Mouse (Mus musculus): ENCODE measurements around the gene Kif21a.

Gene Kif21a

DNA sequence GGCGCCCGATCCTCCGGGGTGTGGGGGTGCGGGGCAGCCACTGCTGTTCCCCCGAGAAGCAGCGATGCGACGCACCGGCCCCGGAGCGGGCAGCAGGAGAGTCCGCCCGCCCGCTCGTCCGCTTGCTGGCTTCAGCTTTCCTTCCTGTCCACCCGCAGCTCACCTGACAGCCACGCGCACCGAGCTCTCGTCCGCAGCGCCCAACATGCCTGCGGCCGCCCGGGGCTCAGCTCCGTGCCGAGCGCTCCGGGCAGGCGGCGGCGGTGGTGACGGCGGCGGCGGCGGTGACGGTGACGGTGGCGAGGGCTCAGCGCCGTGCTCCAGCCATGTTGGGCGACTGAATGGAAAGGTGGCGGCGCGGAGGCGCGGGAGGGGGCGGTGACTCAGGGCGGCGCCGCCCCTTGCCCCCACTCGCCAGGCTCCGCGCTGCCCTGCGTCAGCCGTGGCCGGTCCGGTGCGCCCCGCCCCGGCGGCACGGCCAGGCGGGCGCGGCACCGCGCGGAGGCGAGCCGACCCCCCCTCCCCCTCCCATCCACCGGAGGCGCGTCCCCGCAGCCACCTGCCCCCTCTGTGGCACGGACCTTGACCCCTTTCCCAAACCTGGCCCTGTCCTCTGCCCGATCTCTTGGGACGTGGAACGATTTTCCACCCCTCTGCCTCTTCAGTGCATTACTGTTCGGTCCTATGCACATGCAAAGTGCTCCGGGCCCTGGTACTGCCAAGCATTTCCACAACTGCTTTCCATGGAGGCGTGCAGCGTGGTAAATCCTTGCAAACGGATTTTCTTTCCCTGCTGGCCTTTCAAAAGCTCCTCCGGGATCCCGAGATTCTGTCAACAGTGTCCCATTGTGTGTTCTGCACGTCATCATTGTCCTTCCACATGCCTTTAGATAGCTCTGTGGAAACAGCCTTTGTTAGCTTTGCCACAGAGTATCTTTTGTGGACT is at the start of gene Kif21a:
Gene Kif21a (minus strand): TSS at position 453 of the 946 bp plus-strand sequence.
- DNase-seq (ENCODE audit: low read depth in 2 of 2, low spot score in 2 of 2): no peak

DNA sequence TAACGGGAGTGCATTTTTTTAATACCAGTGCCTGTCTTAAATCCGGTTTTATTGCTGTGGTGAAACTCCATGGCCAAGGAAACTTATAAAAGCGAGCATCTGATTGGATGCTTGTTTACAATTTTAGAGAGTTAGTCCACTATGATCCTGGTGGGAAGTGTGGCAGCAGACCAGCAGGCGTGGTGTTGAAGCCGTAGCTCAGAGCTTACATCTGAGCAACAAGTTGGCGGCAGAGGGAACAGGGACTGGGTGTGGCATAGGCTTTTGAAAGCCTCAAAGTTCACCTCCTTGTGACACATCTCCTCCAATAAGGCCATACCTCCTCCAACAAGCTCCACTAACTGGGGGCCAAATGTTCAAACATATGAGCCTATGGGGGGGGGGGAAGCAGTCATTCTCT is 46.9 kb upstream of the Kif21a start:
- DNase-seq (ENCODE audit: low read depth in 2 of 2, low spot score in 2 of 2): no peak

DNA sequence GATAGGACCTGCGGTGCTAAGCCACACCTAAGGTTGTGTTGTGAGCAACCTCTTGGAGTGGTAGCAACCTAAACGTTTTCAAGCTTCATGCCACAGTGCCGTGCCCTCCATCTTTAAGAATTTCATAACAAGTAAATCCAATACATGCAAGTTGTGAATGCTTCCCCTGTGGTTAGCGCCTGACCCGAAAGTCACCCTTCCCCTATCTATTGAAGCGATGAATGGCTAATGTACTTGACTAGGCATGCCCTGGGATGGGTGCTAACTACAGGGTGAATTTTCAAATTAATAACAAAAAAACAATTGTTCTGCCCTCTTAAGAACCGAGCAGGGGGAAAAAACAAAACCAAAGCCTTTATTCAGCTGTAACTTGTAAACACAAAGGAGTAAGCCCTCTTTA is 39.7 kb upstream of the Kif21a start:
- no peak for DNase-seq (ENCODE audit: low read depth in 2 of 2, low spot score in 2 of 2)

DNA sequence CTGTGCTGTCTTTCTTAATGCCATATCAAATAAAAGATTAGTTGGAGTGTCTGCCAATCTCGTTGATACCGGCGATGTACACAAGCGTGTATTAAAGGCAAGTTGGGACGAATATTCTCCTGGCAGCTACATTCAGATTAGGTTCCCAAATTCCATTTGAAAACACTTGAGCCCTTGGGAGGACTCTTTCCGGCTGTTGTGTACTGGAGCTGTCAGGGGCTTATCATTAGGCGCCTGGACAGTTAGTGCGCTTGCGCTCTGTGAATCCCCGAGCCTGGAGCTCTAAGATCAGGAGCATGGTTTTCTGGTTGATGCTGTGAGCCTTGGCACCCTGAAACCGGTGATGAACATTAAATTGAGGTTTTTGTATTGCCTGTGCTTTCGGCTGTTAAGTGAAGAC is 38.3 kb upstream of the Kif21a start:
- no peak for DNase-seq (ENCODE audit: low read depth in 2 of 2, low spot score in 2 of 2)

DNA sequence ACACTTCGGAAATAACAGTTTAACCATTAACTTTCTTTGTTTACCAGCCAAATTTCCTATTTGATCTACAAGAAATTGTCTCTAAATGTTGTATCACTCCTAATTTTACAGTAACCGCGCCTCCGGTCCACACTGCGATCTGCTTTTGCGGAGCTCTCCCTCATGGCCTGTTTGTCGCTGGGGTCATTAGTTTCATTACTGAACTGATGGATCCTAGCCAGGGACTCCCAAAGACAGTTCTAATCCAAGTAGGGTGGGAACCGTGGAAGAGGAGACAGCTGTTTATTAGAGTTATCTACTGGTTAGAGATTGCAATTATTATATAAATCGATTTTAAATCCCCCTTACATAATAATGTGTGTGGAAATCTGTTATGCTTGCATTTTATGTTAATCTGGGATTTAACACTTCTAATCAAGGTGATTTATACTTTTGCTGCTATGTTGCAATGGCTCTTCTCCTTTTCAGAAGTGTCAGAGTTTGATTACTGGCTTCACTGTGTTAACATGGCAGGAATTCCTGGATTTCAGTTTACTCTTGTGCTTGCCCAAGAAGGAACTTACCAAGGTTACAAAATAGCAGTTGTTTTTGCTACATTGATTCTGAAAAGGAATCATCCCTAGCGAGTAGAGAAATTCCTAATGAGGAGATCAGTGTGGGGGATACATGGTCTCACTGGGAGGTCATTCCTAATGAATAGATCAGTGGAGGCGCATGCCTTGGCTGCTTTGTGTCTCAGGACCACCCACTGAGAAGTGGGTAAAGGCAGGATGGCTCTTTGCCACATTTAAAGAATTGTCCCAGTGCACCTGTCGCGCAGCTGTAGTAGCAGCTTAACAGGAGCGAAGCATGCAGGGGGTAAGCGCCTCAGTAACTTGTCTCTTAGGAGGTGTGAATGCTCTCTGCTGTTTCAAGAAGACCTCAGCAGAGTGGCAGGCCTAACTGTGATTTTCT is 28.0 kb upstream of the Kif21a start:
- DNase-seq (ENCODE audit: low read depth in 2 of 2, low spot score in 2 of 2): no peak

DNA sequence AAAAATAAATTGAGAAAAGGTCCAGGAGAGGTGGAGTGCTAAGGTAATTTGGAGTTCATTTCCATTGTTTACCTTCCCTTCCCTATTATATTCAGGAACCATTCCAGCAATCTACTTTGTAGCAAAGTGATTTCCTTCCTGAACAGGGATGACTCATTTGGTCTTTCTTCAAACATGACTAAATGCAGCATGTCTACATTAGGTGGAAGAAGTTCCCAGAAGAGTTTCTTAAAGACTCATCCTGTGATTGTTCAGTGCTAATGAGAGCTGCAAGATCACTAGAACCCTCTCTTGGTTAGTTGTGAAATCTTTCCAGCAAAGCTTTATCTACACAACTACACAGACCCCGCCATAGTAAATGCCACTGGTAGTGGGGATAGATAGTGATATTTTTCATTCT is 22.7 kb upstream of the Kif21a start:
- no peak for DNase-seq (ENCODE audit: low read depth in 2 of 2, low spot score in 2 of 2)

DNA sequence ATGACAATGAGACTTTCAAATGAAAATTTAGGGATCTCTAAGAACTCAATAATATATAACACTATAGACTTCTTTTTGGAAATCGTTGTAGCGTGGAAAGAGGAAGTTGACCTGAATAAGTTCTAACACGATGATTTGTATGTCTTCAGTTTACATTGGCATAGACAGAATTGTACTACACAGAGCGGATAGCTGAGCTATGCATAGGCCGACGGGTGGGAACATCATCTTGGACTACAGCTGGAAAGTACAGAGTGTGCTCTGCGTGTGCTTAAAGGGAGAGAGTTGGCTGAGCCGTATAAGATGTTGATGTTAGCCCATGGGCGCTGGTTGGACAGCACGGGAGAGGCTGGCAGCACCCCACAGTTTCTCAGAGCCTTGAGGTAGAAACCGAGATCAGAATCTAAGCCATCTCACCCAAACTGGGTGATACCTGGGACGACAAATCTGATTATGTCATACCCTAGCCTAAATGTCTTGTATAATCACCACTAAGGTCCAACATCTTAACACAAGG is 14.6 kb upstream of the Kif21a start:
- no peak for DNase-seq (ENCODE audit: low read depth in 2 of 2, low spot score in 2 of 2)

DNA sequence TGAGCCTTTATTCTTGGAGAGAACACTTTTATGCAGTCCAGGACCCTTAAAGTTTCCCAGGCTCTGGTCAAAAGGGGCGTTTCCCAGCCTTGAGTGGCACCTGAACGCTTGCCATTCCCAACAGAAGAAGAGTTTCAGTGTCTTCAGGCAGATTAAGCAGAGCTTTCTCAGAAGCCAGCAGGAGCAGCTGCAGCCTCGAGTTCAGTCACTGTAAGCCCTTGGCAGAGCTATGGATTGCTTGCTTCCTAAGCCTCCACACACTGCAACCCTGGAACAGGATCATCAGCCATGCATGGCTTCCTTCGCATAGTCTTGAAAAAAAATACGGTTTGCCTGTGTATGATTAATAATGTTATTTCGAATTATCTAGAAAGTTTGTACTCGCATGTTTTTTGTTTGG is 14.1 kb upstream of the Kif21a start:
- no peak for DNase-seq (ENCODE audit: low read depth in 2 of 2, low spot score in 2 of 2)

DNA sequence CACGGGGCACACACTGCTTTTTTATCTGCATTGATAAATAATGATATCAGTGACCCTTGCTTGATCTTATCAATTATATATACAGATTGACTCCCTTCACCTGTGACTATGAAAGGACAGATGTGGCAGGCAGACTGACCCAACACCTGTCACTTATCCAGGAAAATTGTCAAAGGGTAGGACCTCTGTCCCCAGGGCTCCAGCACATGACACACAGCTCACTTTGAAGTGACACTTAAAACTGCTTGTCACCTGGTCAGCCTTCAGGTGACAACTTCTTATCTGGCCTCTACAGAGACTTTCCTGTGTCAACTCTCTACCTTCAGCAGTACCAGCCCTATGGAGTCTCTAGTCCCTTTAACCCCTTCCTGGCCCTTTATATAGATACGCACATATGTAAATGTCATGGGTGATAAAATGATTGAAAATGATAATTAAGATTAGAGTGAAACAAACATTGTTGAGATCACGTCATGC is 7.2 kb upstream of the Kif21a start:
- no peak for DNase-seq (ENCODE audit: low read depth in 2 of 2, low spot score in 2 of 2)

DNA sequence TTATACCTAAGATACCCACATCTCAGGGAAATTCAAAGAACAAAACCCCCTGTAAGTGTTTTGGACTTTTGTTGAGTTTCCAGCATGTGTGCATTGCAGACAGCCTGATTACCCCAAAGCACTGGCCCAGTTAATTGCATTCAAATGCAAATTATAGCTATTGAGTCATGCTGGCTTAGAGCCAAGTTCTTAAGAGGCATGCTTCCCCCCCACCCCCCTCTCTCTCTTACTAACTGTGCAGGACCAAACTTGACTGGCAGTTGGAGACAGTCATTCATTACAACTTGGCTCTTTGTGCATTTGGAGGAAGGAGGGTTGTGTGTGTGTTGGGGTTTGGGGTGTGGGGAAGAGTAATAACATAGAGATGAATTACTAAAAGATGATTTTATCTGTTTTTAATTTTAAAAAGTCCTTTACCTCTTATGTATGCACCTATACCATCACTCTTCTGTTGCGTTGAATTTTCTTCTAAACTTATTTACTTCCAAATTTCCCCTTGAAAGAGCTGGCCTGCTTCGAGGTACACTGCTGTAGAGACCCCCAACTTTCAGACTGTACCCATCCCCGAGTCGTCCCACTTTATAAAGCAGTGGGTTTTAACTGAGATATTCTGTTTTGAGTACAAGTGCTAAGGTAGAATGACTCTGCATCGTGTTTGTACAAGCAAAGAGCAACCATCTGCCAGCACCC is 6.6 kb upstream of the Kif21a start:
- no peak for DNase-seq (ENCODE audit: low read depth in 2 of 2, low spot score in 2 of 2)

DNA sequence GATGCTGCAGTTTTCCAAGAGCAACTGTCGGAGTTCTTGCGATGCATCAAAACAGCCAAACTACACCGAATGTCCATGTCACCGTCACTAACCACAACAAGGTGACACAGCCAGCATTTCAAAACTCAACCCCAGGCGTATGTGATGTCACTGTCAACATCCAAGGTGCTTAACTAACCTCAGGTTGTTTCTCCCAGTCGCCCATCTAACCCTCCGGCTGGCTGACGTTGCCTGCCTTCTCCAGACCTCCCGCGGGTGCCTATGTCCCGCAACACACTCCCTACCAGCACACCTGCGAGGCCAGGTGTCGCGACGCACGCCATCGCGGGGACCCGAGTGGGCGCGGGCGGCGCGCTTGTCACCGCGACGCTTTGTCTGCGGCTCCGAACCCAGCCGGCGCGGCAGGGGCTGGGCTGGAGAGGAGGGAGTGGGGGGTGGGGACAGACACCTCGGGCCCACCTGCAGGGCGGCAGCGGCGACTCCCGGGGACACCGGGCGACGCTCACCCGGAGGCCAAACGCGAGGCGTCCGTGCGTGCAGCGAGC is 725 bp downstream of the Kif21a start:
- DNase-seq (ENCODE audit: low read depth in 2 of 2, low spot score in 2 of 2): no peak

DNA sequence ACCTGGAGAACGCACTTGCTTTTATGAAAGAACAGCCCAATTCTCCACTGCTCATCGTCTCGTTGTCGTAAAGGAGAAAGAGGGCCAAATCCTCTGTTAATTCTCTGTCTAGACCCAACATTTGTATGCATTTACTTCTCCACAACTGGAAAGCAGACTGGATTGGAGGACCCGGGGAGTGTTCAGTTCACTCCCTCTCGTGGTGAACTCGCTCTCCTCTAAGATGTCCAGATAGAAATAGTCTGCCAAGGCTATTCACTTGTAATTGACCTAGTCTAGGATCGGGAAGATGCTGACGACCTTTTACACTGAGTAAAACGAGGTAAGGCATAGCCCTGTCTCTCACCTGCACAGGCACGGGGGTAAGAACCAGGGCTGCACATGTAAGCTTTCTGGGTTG is 2.1 kb downstream of the Kif21a start:
- no peak for DNase-seq (ENCODE audit: low read depth in 2 of 2, low spot score in 2 of 2)

DNA sequence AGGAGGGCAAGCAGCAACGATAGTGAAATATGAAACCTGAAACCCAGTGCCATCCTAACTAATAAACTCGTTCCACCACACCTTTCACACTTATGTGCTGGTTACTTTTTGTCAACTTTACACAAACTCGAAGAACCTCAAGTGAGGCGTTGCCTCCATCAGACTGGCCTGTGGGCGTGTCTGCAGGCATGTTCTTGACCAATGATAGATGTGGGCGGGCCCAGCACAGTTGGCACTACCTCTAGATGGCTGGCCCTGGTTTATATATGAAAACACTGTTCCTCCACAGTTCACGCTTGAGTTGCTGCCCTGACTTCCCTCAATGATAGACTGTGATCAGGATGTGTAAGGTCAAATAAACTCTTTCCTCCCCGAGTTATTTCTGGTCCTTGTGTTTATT is 3.2 kb downstream of the Kif21a start:
- DNase-seq (ENCODE audit: low read depth in 2 of 2, low spot score in 2 of 2): no peak

DNA sequence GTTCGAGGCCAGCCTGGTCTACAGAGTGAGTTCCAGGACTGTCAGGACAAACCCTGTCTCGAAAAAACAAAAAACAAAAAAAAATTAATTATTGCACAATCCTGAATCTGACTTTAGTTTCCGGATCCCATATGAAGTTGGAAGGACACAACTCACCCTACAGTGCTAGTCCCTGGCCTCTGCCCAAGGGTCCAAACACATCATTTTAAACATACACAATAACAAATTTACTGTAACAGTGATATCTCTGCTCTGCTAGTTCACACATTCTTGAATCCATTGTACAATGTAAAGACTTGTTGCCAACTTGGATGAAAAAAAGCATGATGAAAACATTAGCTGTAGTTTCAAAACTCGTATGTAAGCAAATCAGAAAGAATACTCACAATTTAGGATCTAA is 6.5 kb downstream of the Kif21a start:
- DNase-seq (ENCODE audit: low read depth in 2 of 2, low spot score in 2 of 2): no peak

DNA sequence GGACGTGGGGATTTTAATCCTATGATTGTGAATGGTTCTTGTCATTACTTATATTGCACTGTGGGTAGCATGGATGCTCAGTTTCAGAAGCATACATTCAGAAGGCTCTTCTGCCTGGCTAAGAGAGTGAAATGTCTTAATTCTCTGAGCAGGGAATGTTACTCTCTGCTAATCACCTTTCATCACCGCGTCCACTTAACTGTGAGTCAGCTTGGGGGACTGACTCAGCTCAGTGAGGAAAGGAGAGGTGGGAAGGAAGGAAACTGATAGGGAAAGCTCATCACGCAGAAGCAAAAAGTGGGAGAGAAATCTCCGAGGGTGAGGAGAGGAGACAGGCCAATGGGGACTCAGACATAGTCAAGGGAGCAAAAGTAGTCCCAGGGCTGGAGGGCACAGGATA is 10.9 kb downstream of the Kif21a start:
- no peak for DNase-seq (ENCODE audit: low read depth in 2 of 2, low spot score in 2 of 2)

DNA sequence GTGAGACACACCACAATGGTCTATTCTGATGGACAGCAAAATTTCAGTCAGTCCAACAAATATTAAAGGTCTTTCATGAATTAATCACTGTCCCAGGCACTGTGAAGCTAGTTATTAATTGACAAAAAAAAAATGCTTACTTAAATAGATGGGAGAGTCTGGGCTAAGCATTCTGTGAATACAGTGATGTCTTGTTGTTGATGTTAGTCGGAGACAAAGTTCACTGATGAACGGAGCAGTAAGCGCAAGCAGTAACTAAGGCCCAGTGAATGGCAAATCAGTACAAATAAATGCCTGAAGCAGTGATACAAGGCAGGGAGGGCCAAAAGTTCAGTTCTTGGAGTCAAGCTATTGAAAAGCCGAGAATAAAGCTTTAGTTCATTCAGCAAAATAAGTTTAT is 15.7 kb downstream of the Kif21a start:
- no peak for DNase-seq (ENCODE audit: low read depth in 2 of 2, low spot score in 2 of 2)

DNA sequence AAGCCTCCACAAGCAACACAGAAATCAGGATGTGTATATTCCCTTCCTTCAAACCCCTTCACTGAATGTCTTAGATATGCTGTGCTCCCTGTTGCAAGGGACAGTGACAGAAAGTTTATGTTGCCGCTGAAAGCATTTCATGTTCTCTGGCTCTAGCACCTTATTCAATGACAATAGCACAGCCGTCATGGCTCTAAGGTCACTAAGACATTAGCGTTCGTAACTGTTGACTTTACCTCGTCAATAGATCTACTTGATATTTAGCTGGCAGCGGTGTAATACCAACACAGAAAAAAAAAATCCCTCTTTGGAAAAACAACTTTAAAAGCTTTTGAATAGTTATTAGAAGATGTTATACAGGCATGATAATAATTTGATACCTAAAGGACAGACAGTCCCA is 16.2 kb downstream of the Kif21a start:
- no peak for DNase-seq (ENCODE audit: low read depth in 2 of 2, low spot score in 2 of 2)

DNA sequence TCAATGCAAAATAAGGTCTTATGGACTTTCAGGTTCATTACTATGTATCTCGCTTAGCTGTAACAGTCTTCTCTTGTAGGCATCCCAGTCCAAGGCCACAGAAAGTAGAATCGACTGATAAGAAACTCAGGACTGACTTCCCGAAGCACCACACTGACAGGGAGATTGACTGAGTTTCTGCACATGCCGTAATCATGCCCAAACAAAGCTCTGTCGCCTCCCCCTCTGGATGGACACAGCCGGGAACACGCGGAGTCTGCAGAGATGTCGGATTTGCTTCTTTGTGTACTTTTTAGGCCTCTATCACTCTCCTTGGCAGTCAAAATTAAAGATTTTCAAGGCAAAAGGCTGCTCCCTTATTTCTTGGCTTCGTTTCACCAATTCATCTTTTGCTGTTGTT is 20.8 kb downstream of the Kif21a start:
- DNase-seq (ENCODE audit: low read depth in 2 of 2, low spot score in 2 of 2): no peak

DNA sequence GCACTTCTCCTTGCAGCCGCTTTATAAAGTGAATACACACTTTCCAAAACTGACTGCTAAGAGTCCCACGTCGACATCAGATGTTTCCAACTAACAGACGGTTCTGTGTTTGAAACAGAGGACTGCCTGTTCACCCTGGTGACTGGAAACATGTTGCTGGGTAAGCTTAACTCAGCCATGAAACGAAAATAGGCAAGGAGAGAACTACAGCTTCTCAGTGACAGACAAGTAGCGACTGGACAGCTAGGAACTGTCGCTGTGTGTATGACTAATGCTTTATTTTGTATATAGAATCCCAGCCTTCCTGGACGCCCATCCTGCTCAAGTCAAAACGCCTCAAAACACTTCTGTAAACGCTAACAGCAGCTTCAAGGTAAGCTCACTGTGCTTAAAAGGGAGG is 21.3 kb downstream of the Kif21a start:
- DNase-seq (ENCODE audit: low read depth in 2 of 2, low spot score in 2 of 2): no peak

DNA sequence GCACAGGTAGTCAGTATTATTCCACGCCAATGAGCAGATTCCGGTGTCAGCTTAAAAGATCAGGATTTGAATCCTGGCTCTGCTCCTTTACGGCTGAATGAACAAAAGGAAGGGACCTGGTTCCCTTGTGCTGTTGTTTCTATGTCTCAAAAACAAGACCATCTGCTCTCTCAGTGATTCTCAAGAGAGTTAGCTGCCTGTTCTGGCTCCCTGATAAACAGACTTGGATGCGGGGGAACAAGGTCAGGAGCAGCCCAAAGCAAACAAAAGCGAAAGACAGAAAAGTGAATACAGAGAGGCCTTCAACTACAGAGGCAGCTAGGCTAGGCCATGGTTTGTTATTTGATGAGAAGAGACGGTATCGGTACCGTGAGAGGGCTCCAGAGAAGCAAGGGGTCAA is 27.5 kb downstream of the Kif21a start:
- no peak for DNase-seq (ENCODE audit: low read depth in 2 of 2, low spot score in 2 of 2)

DNA sequence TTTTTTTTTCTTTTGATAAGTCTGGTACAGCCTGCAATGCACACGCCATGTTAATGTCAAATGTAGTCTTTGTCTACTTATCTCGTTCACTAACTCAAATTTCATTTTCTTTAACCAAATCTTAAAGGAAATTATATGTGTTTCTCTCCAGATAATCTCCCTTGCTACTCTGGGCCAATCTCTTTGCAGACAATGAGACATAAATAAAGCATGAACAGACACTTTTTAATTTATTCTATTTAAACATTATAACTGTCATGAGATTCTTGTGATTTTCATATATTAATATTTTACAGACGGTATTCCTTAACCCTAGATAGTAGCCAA is 30.9 kb downstream of the Kif21a start:
- DNase-seq (ENCODE audit: low read depth in 2 of 2, low spot score in 2 of 2): no peak

All from CD8-positive naive resting alpha-beta T cell, adult 2 months (primary cell).